Mouse (Mus musculus) kidney, adult 2 months (tissue): ENCODE measurements around the gene Cacna1s.

Experiments
- CTCF ChIP-seq: fragments of 200-500 bp; conservative IDR thresholded peaks from 2 replicates; pipeline ENCODE4 v1.5.1; 2011; ENCODE audit warnings: low read depth, mild to moderate bottlenecking, control low read depth, low read length, moderate library complexity, mixed read lengths; ENCODE audit not compliant: insufficient read depth, insufficient read length
- POLR2A ChIP-seq: fragments of 200-500 bp; IDR thresholded peaks from one replicate; pipeline ENCODE4 v1.6.1; 2011; ENCODE audit warnings: low read depth, low read length, control low read depth

GRCm38 (mm10) chr1:136014796-136015502 lies 37.6 kb upstream of the Cacna1s start:
- TF ChIP-seq POLR2A: no peak
- no peak for TF ChIP-seq CTCF
